Mouse (Mus musculus): Measurements from ENCODE around the gene Thra. TPM values are rescaled to one million over a fixed set of nuclear protein-coding genes. Genes with fewer than 3 reads are reported as not detected.
A peak's percentile ranks its signal among the peaks of the same experiment; 100 is the strongest.
"Not testable (repeated sequence)": the region's sequence is repeated elsewhere in the genome, so short reads cannot be mapped to it uniquely, and the experiment has no call there.

Thra gene
- polyA plus RNA-seq, 1 experiment from 2014 or later: 63.8 TPM

DNA sequence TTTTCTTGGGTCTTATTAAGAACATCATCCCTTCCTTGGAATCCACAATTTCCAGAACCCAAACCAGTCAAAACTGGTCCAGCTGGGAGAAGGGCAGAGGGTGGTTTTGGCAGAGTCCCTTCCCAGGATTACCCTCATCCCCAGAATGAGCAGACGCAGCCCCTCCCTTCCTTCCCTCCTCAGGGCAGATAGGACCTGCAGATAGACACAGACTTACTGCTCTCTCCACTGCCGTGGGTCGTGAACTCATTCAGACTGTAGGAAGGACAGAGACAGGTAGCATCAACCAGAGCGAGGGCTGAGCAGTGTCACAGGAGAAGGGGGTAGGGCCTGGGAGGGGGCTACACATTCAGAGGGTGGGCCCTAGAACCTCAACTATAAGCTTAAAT, 29.4 kb upstream of the Thra start:
- Histone ChIP-seq H3K27ac (ENCODE audit: low read depth) (no peak overlapping the region), H3K4me2 (ENCODE audit: low read length) (no peak overlapping the region), H3K9me3 (ENCODE audit: control insufficient read depth, low read length) (no peaks in the 10 kb centered on the region), H3K4me1 (replicated peaks; ENCODE audit: control insufficient read depth, insufficient read depth, low read length) (no peaks in the 10 kb centered on the region), H3K36me3 (ENCODE audit: control insufficient read depth, insufficient read depth, low read length) (peaks cover 83% of the 10 kb centered on the region), H3K9ac (ENCODE audit: low read length) (no peak overlapping the region), H3K27me3 (replicated peaks; ENCODE audit: control insufficient read depth, insufficient read depth, low read length) (no peaks in the 10 kb centered on the region), H3K4me3 (ENCODE audit: low read depth, low read length) (no peak overlapping the region)
- WGBS: 79% methylated on average over 4 of the region's 4 CpGs
- DNase-seq (ENCODE audit: low spot score) (no peak), ATAC-seq (replicated peaks; ENCODE audit: low FRiP score, low TSS enrichment, low read depth) (no peak)

DNA sequence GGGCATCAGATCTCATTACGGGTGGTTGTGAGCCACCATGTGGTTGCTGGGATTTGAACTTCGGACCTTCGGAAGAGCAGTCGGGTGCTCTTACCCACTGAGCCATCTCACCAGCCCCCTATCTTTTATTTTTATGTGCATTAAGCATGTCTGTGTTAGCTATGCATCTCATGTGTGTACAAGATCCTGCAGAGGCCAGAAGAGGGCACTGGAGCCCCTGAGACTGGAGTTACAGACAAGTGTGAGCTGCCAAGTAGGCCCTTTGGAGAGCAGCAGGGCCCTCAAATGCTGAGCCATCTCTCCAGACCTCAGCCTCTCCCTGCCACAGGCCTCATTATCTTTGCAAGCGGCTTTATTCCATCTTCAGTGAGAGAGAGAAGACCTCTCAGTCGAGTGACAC, 28.4 kb upstream of the Thra start:
- H3K4me2 ChIP-seq (ENCODE audit: low read length); H3K9ac ChIP-seq (ENCODE audit: low read length); H3K27me3 ChIP-seq (replicated peaks; ENCODE audit: control insufficient read depth, insufficient read depth, low read length); DNase-seq (ENCODE audit: low spot score); H3K9me3 ChIP-seq (ENCODE audit: control insufficient read depth, low read length); ATAC-seq (replicated peaks; ENCODE audit: low FRiP score, low TSS enrichment, low read depth); H3K4me3 ChIP-seq (ENCODE audit: low read depth, low read length); H3K27ac ChIP-seq (ENCODE audit: low read depth); H3K4me1 ChIP-seq (replicated peaks; ENCODE audit: control insufficient read depth, insufficient read depth, low read length): not testable (repeated sequence)
- WGBS: 80% methylated on average over 5 of the region's 6 CpGs
- H3K36me3 ChIP-seq (ENCODE audit: control insufficient read depth, insufficient read depth, low read length): peaks cover 78% of the 10 kb centered on the region

DNA sequence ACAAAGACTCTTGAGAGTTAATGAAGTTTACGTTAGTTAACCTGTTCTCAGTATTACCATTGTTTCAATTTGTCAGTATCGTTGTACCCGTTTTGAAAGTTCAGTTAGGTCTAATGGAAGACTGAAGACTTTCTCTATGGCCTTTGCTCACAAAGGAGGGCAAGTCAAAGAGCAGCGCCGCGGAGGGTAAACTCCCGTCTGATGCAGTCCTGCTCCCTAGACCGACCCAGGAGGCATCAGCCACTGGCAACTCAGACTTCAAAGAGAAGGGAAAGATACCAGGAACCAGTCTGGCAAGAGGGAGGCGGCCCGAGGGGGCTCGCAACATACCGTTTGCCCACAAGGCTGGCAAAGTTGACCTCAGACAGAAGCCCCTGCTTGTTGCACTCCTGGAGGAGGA, 26.7 kb upstream of the Thra start:
- Histone ChIP-seq H3K27me3 (replicated peaks; ENCODE audit: control insufficient read depth, insufficient read depth, low read length) (no peaks in the 10 kb centered on the region), H3K27ac (ENCODE audit: low read depth) (no peak overlapping the region), H3K9ac (ENCODE audit: low read length) (no peak overlapping the region), H3K4me3 (ENCODE audit: low read depth, low read length) (no peak overlapping the region), H3K4me1 (replicated peaks; ENCODE audit: control insufficient read depth, insufficient read depth, low read length) (no peaks in the 10 kb centered on the region), H3K36me3 (ENCODE audit: control insufficient read depth, insufficient read depth, low read length) (peaks cover 72% of the 10 kb centered on the region), H3K4me2 (ENCODE audit: low read length) (no peak overlapping the region), H3K9me3 (ENCODE audit: control insufficient read depth, low read length) (no peaks in the 10 kb centered on the region)
- 82% methylated on average over 12 of the region's 12 CpGs for WGBS
- no peak for DNase-seq (ENCODE audit: low spot score)
- ATAC-seq (replicated peaks; ENCODE audit: low FRiP score, low TSS enrichment, low read depth): no peak

DNA sequence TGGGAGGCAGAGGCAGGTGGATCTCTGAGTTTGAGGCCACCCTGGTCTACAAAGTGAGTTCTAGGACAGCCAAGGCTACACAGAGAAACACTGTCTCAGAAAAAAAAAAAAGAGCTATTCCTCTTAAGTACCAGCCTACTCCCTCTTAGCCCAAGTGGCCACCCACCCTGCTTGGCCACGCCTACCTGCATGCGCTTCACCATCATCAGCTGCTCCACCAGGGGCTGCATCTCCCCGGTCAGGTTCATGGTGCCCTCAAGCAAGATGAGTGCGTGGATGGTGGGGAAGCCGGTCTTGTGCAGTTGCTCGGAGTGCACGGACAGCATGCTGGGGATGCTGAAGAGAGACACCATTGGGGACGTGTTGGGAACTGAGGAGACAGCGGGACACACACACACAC, 24.5 kb upstream of the Thra start:
- Histone ChIP-seq H3K9me3 (ENCODE audit: control insufficient read depth, low read length) (no peaks in the 10 kb centered on the region), H3K4me2 (ENCODE audit: low read length) (no peak overlapping the region), H3K4me1 (replicated peaks; ENCODE audit: control insufficient read depth, insufficient read depth, low read length) (no peaks in the 10 kb centered on the region), H3K27me3 (replicated peaks; ENCODE audit: control insufficient read depth, insufficient read depth, low read length) (no peaks in the 10 kb centered on the region), H3K9ac (ENCODE audit: low read length) (no peak overlapping the region), H3K36me3 (ENCODE audit: control insufficient read depth, insufficient read depth, low read length) (peaks cover 62% of the 10 kb centered on the region), H3K4me3 (ENCODE audit: low read depth, low read length) (no peak overlapping the region), H3K27ac (ENCODE audit: low read depth) (no peak overlapping the region)
- no peak for DNase-seq (ENCODE audit: low spot score)
- WGBS: 95% methylated on average over 9 of the region's 9 CpGs
- no peak for ATAC-seq (replicated peaks; ENCODE audit: low FRiP score, low TSS enrichment, low read depth)

DNA sequence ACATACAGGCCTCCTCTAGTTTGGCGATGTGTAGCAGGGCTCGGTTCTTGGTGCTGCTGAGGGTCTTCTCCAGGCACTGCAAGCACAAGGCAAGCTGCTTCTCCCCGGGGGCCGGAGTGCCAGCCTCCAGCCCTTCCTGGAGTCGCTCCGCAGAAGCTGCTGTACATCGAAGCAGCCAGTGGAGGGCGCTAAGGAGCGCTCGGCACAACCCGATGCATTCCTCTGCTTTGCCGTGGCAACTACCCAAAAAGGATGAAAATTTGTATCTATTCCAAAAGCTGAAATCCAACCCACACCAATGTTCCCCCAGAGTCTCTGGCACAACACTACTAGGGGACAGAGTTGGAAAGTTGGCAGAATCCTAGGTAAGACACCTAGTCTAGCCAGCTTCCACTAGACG, 22.5 kb upstream of the Thra start:
- WGBS: 20% methylated on average over 13 of the region's 13 CpGs
- no peak overlapping the region for H3K4me3 ChIP-seq (ENCODE audit: low read depth, low read length)
- no peak overlapping the region for H3K4me2 ChIP-seq (ENCODE audit: low read length)
- H3K27ac ChIP-seq (ENCODE audit: low read depth): no peak overlapping the region
- DNase-seq (ENCODE audit: low spot score) (peak; percentile 78), ATAC-seq (replicated peaks; ENCODE audit: low FRiP score, low TSS enrichment, low read depth) (no peak)
- no peaks in the 10 kb centered on the region for H3K9me3 ChIP-seq (ENCODE audit: control insufficient read depth, low read length)
- H3K27me3 ChIP-seq (replicated peaks; ENCODE audit: control insufficient read depth, insufficient read depth, low read length): no peaks in the 10 kb centered on the region
- H3K9ac ChIP-seq (ENCODE audit: low read length): no peak overlapping the region
- peaks cover 53% of the 10 kb centered on the region for H3K36me3 ChIP-seq (ENCODE audit: control insufficient read depth, insufficient read depth, low read length)
- H3K4me1 ChIP-seq (replicated peaks; ENCODE audit: control insufficient read depth, insufficient read depth, low read length): no peaks in the 10 kb centered on the region; the same call in 1 of the 2 replicates

DNA sequence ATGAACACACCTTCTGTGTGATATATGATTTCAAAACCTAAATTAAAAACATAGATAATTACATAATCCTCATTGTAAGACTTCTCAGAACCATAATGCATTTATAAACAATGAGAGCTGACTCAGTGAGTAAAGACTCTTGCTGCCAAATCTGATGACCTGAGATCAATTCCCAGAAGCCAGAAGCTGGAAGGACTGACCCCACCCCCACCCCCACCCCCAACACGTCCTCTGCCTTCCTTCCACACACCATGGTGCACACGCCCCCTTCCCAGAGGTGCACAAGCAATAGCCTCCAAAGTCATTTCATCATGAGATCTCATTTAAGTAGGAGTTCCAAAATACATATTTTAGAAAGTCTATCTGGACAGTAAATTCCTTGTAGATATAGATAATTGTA, 19.7 kb upstream of the Thra start:
- no peaks in the 10 kb centered on the region for H3K9me3 ChIP-seq (ENCODE audit: control insufficient read depth, low read length)
- DNase-seq (ENCODE audit: low spot score) (no peak), ATAC-seq (replicated peaks; ENCODE audit: low FRiP score, low TSS enrichment, low read depth) (no peak)
- no peak overlapping the region for H3K27ac ChIP-seq (ENCODE audit: low read depth)
- H3K36me3 ChIP-seq (ENCODE audit: control insufficient read depth, insufficient read depth, low read length): peaks cover 25% of the 10 kb centered on the region
- H3K4me3 ChIP-seq (ENCODE audit: low read depth, low read length): no peak overlapping the region
- WGBS: 83% methylated on average over 2 of the region's 2 CpGs
- no peaks in the 10 kb centered on the region for H3K27me3 ChIP-seq (replicated peaks; ENCODE audit: control insufficient read depth, insufficient read depth, low read length)
- H3K9ac ChIP-seq (ENCODE audit: low read length): no peak overlapping the region
- no peaks in the 10 kb centered on the region; the same call in 1 of the 2 replicates for H3K4me1 ChIP-seq (replicated peaks; ENCODE audit: control insufficient read depth, insufficient read depth, low read length)
- H3K4me2 ChIP-seq (ENCODE audit: low read length): no peak overlapping the region

DNA sequence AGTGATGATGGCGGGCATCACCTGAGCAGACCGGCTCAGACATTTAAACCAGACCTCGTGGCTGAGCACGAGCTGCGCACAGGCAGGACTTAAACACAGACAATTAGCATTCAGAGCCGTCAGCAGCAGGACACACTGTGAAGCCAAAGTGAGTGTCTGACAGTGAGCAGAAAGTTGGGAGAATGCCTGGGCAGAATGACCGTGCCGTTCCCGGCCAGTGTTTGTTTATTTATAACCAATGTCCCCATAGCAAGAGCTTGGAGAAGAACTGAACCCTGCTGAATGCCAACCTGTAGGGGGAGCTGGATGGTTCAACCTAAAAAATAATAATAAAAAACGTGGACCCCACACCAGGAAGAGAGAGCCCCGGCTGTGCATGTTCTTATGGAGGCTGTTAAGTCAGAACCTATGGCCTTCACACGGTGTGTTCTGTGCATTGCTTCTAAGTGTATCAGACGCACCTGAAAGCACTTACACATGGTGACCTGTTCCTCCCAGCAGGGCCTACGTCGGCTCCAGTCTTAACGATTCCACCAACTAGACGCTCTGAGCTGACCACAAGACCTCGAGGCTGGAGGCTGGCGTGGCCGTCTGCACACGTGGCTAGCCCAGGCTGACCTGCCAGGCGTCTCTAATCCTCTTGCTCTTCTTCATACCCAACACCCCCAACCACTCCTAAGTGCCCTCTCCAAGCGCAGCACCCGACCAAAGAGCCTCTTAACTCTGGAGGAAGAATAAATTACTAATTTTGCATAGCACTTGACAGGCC, 18.8 kb upstream of the Thra start:
- no peak overlapping the region for H3K4me2 ChIP-seq (ENCODE audit: low read length)
- no peak overlapping the region for H3K9ac ChIP-seq (ENCODE audit: low read length)
- H3K9me3 ChIP-seq (ENCODE audit: control insufficient read depth, low read length): no peaks in the 10 kb centered on the region
- peak overlapping the region; percentile 25; the same call in 1 of the 2 replicates for H3K27ac ChIP-seq (ENCODE audit: low read depth)
- H3K4me3 ChIP-seq (ENCODE audit: low read depth, low read length): no peak overlapping the region
- H3K27me3 ChIP-seq (replicated peaks; ENCODE audit: control insufficient read depth, insufficient read depth, low read length): no peaks in the 10 kb centered on the region
- no peak for ATAC-seq (replicated peaks; ENCODE audit: low FRiP score, low TSS enrichment, low read depth)
- WGBS: 50% methylated on average over 24 of the region's 24 CpGs
- DNase-seq (ENCODE audit: low spot score): no peak
- no peaks in the 10 kb centered on the region; the same call in 1 of the 2 replicates for H3K4me1 ChIP-seq (replicated peaks; ENCODE audit: control insufficient read depth, insufficient read depth, low read length)
- H3K36me3 ChIP-seq (ENCODE audit: control insufficient read depth, insufficient read depth, low read length): peaks cover 22% of the 10 kb centered on the region

DNA sequence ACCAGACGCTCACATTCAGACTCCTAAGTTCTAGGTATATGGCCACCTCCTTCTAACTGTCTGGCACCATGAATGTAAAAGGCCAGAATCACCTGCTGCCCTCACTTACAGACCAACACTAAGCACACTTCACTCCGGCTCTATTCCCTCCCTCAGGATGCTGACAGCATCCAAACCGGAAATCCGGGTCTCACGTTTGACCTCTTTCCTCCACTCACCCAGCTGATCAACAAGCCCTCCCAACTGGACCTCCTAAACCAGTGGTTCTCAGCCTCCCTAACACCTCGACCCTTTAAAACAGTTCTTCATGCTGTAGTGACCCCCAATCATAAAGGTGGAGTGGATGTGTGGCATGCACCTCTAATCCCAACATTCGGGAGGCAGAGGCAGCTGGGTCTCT, 17.3 kb upstream of the Thra start:
- H3K27ac ChIP-seq (ENCODE audit: low read depth): no peak overlapping the region
- no peak for ATAC-seq (replicated peaks; ENCODE audit: low FRiP score, low TSS enrichment, low read depth)
- H3K36me3 ChIP-seq (ENCODE audit: control insufficient read depth, insufficient read depth, low read length): peaks cover 24% of the 10 kb centered on the region
- DNase-seq (ENCODE audit: low spot score): no peak
- no peaks in the 10 kb centered on the region for H3K27me3 ChIP-seq (replicated peaks; ENCODE audit: control insufficient read depth, insufficient read depth, low read length)
- H3K4me2 ChIP-seq (ENCODE audit: low read length): no peak overlapping the region
- no peaks in the 10 kb centered on the region for H3K9me3 ChIP-seq (ENCODE audit: control insufficient read depth, low read length)
- H3K4me1 ChIP-seq (replicated peaks; ENCODE audit: control insufficient read depth, insufficient read depth, low read length): no peaks in the 10 kb centered on the region; the same call in 1 of the 2 replicates
- H3K9ac ChIP-seq (ENCODE audit: low read length): no peak overlapping the region
- 69% methylated on average over 7 of the region's 7 CpGs for WGBS
- no peak overlapping the region for H3K4me3 ChIP-seq (ENCODE audit: low read depth, low read length)

DNA sequence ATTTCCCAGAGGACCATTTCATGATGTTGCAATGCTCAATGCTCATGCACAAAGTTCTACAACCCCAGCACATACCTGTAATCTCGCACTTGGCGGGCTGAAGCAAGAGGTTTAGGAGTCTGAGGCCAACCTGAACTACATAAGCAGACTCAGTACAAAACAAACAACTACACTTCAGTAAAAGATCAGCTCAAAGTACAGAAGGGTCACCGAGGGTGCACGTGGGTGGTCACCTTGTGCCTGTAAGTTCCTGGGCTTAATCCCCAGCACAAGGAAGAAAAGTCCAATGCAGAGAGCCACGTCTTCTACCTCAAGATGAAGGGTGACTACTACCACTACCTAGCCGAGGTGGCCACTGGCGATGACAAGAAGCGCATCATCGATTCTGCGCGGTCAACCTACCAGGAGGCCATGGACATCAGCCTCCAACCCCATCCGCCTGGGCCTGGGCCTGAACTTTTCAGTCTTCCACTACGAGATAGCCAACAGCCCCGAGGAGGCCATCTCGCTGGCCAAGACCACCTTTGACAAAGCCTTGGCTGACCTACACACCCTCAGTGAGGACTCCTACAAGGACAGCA, 14.4 kb upstream of the Thra start:
- peaks cover 14% of the 10 kb centered on the region for H3K36me3 ChIP-seq (ENCODE audit: control insufficient read depth, insufficient read depth, low read length)
- no peak overlapping the region for H3K4me2 ChIP-seq (ENCODE audit: low read length)
- 95% methylated on average over 15 of the region's 15 CpGs for WGBS
- DNase-seq (ENCODE audit: low spot score) (no peak), ATAC-seq (replicated peaks; ENCODE audit: low FRiP score, low TSS enrichment, low read depth) (no peak)
- H3K4me1 ChIP-seq (replicated peaks; ENCODE audit: control insufficient read depth, insufficient read depth, low read length): peaks cover 5% of the 10 kb centered on the region; the same call in 1 of the 2 replicates
- H3K9ac ChIP-seq (ENCODE audit: low read length): no peak overlapping the region
- H3K4me3 ChIP-seq (ENCODE audit: low read depth, low read length): no peak overlapping the region
- H3K9me3 ChIP-seq (ENCODE audit: control insufficient read depth, low read length): no peaks in the 10 kb centered on the region
- no peaks in the 10 kb centered on the region for H3K27me3 ChIP-seq (replicated peaks; ENCODE audit: control insufficient read depth, insufficient read depth, low read length)
- H3K27ac ChIP-seq (ENCODE audit: low read depth): no peak overlapping the region

All from intestine, embryonic 14.5 days (tissue).